Mouse (Mus musculus) C2C12 (cell line): Measurements from ENCODE around the gene Gsc. TPM values are rescaled to one million over a fixed set of nuclear protein-coding genes. Genes with fewer than 3 reads are reported as not detected.
A peak's percentile ranks its signal among the peaks of the same experiment; 100 is the strongest.

Source experiments
- H3K27me3 ChIP-seq: one replicate; pipeline ENCODE4 v1.6.1; 2011; ENCODE audit not compliant: control insufficient read depth, insufficient read depth, insufficient read length
- H3K36me3 ChIP-seq: one replicate; pipeline ENCODE4 v1.6.1; 2011; ENCODE audit not compliant: control insufficient read depth, insufficient read depth
- H3K4me3 ChIP-seq: one replicate; pipeline ENCODE4 v1.5.1; 2011; ENCODE audit warnings: mild to moderate bottlenecking, control low read depth; ENCODE audit not compliant: poor library complexity, insufficient read depth, severe bottlenecking
- H3K79me2 ChIP-seq: one replicate; pipeline ENCODE4 v1.6.1; 2011; ENCODE audit not compliant: control insufficient read depth, insufficient read depth
- H3K79me3 ChIP-seq: one replicate; pipeline ENCODE4 v1.6.1; 2011; ENCODE audit warnings: low read depth, control low read depth
- H3ac ChIP-seq: one replicate; pipeline ENCODE3; 2011; ENCODE audit warnings: low read depth; ENCODE audit not compliant: control insufficient read depth, insufficient read length
- CEBPB ChIP-seq: IDR thresholded peaks from one replicate; pipeline ENCODE4 v1.6.1; 2011; ENCODE audit warnings: low read depth, mild to moderate bottlenecking, control low read depth, moderate library complexity
- CTCF ChIP-seq: IDR thresholded peaks from one replicate; pipeline ENCODE4 v1.5.1; 2011; ENCODE audit not compliant: control insufficient read depth, insufficient read depth, insufficient read length
- FOSL1 ChIP-seq: IDR thresholded peaks from one replicate; pipeline ENCODE4 v1.8.0; 2011; ENCODE audit warnings: mild to moderate bottlenecking, low read length; ENCODE audit not compliant: poor library complexity, insufficient read depth, severe bottlenecking
- MAX ChIP-seq: IDR thresholded peaks from one replicate; pipeline ENCODE4 v1.6.1; 2011; ENCODE audit warnings: mild to moderate bottlenecking, control low read depth
- MYOD1 ChIP-seq: IDR thresholded peaks from one replicate; pipeline ENCODE4 v1.6.1; 2011; ENCODE audit warnings: low read depth; ENCODE audit not compliant: control insufficient read depth, insufficient read length
- MYOG ChIP-seq: IDR thresholded peaks from one replicate; pipeline ENCODE4 v1.6.1; 2011; ENCODE audit not compliant: control insufficient read depth, insufficient read length; ENCODE audit errors: extremely low read depth
- USF1 ChIP-seq: IDR thresholded peaks from one replicate; pipeline ENCODE4 v1.6.1; 2011; ENCODE audit warnings: low read depth, mild to moderate bottlenecking, control low read depth, moderate library complexity
- long read RNA-seq, 2 experiments: library from polyadenylated mRNA; unstranded; transcript quantifications; one replicate each; pipeline ENCODE4 v2.0.0; 2019 to 2020
- polyA plus RNA-seq: library from polyadenylated mRNA; unstranded; fragments of >200 nt; fragmentation: generic; extraction: Trizol; gene quantifications from one replicate; pipeline ENCODE4 v1.2.1, GENCODE M21; 2012; ENCODE audit warnings: missing spikeins

Gsc gene
- polyA plus RNA-seq, result not detected
- long read RNA-seq, experiment 1, result 0 reads
- long read RNA-seq, experiment 2, result 0 reads

DNA sequence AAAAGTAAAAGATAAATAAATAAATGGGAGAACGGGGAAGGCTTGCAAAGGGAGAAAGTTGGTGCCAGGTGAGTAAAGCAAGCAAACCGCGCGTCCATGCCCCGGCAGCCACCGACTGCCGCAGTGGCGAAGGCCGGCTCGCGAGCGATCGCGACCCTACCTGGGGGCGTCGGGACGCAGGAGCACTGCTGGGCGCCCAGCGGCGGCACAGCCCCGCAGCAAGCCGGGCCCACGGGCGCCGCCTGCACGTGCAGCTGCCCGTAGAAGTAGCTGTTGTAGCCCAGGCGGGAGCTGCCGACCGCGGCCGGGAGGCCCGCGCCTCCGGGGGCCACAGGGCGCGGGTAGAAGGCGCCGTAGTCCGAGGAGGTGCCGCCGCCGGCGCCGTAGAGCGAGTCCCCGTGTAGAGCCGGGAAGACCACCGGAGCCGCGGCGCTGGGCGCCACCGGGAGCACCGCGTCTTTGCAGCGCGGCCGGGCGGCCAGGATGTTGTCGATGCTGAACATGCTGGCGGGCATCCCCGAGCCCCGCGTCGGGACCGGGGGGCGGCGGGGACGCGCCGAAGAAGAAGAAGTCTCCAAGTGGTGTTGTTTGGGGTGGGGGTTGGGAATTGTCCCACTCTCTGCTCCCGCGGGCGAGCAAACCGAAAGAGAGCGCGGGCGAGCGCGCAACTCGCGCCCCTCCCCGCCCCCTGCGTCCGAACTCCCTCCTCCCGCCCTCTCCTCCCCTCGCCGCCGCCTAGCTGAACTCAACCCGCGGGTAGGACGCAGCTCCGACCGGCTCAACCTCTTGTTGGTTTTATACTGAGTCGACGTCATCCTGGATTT is at the start of gene Gsc:
Gsc (minus strand) TSS at position 730 of the 824 bp plus-strand sequence.
- Histone ChIP-seq H3K4me3 (peak within 1 kb of the TSS; percentile 11), H3ac (no peak within 1 kb of the TSS), H3K36me3 (no peaks in the 10 kb centered on the region), H3K79me3 (no peaks in the 10 kb centered on the region), H3K27me3 (peaks cover 45% of the 10 kb centered on the region), H3K79me2 (no peaks in the 10 kb centered on the region)
- no peak for TF ChIP-seq USF1
- TF ChIP-seq MAX, result no peak
- no peak for TF ChIP-seq MYOG
- TF ChIP-seq FOSL1, result no peak
- TF ChIP-seq MYOD1, result no peak
- TF ChIP-seq CEBPB, result no peak
- TF ChIP-seq CTCF, result no peak

DNA sequence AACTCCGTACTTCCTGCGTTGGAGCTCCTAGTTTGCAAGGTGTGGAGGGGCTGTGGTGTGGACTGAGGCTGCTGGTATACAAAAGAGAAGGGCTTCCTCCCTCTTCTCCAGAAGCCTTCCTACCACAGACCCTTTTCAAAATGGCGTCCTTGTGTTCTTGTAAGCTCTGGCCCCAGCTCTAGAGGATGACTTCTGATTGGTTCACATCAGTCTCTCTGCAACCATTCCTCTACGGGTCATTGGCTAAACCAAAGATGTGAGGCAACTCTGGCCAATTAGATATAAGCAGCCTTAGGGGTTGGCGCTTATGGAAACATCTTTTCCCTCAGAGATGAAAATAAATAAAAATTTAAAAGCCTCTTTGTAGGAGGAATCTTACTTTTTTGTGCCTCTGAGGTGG is 46.6 kb upstream of the Gsc start:
- no peak for TF ChIP-seq FOSL1
- TF ChIP-seq USF1, result no peak
- no peak for TF ChIP-seq MYOG
- TF ChIP-seq MYOD1, result no peak
- TF ChIP-seq MAX, result no peak
- no peak for TF ChIP-seq CTCF
- TF ChIP-seq CEBPB, result no peak
- H3K36me3 ChIP-seq, result no peaks in the 10 kb centered on the region
- no peak overlapping the region for H3ac ChIP-seq
- no peaks in the 10 kb centered on the region for H3K79me2 ChIP-seq
- no peaks in the 10 kb centered on the region for H3K27me3 ChIP-seq
- no peaks in the 10 kb centered on the region for H3K79me3 ChIP-seq
- H3K4me3 ChIP-seq, result no peak overlapping the region

DNA sequence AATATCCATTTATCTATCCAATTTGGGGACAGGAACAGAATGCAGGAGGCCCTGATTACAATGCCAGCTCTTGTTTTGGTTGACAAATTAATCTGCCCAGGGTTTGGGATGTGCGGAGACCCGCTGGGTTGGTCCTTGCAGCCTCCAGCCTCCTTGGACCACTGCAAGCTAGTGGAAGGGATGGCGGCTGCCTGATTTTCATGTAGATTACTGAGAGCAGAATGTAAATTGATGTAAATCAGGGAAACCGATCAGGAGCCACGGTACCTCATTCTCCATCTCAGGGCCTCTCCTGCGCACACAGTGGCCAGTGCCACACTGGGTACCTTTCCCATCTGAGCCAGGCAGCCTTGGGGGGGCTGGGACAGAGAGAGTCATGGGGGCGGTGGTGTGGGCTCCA is 34.8 kb upstream of the Gsc start:
- TF ChIP-seq CTCF, result no peak
- TF ChIP-seq MYOG, result no peak
- no peak for TF ChIP-seq USF1
- TF ChIP-seq CEBPB, result no peak
- TF ChIP-seq FOSL1, result no peak
- no peak for TF ChIP-seq MYOD1
- no peak for TF ChIP-seq MAX
- H3ac ChIP-seq, result no peak overlapping the region
- no peaks in the 10 kb centered on the region for H3K79me3 ChIP-seq
- H3K36me3 ChIP-seq, result no peaks in the 10 kb centered on the region
- H3K79me2 ChIP-seq, result no peaks in the 10 kb centered on the region
- no peak overlapping the region for H3K4me3 ChIP-seq
- peaks cover 12% of the 10 kb centered on the region for H3K27me3 ChIP-seq

DNA sequence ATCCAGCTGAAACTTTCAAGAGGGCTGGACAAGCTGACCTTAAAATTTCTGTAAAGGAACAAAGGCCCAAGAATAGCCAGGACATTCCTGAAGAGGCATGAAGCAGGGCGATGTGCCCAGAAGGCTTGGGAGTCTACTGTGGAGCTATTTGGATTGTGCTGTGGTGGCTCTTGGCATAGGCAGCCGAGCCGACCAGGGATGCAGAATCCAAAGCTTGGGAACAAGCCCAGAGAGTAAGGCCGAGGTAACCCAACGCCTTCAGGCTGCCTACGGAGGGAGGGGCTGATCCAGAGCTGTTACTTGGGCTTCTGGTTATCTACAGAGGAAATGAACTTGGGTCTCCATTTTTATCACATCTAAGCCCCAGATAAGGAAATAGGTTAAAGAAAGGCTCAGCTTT is 18.9 kb upstream of the Gsc start:
- TF ChIP-seq MYOD1, result no peak
- TF ChIP-seq CTCF, result no peak
- TF ChIP-seq MYOG, result no peak
- TF ChIP-seq MAX, result no peak

DNA sequence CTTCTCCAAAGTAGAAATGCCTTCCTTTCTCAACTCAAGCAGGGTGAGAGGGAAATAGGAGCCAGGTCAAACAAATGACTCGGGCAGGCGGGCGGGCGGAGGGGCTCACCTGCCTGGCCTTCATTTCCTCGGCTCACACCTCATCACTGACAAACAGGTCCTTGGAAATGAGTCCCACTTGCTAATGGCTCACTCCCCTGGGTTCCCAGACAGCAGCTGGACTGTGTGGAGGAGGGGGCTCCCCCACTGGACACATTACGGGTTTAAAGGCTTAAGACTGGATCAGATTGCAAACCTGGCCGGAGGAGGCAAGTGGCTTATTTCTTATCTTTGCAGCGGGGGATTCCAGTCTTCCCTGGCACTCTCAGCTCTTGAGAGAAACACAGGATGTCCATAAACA is 13.1 kb upstream of the Gsc start:
- Histone ChIP-seq H3K79me2 (no peaks in the 10 kb centered on the region), H3ac (no peak overlapping the region), H3K27me3 (peaks cover 7% of the 10 kb centered on the region), H3K4me3 (no peak overlapping the region), H3K36me3 (no peaks in the 10 kb centered on the region), H3K79me3 (no peaks in the 10 kb centered on the region)
- TF ChIP-seq MAX (no peak), FOSL1 (no peak), USF1 (no peak), MYOG (no peak), CTCF (no peak), CEBPB (no peak), MYOD1 (no peak)

More for the DNA sequence above, 18.9 kb upstream of the Gsc start:
- peaks cover 4% of the 10 kb centered on the region for H3K27me3 ChIP-seq
- H3ac ChIP-seq, result no peak overlapping the region
- no peaks in the 10 kb centered on the region for H3K79me3 ChIP-seq
- no peak overlapping the region for H3K4me3 ChIP-seq
- no peaks in the 10 kb centered on the region for H3K36me3 ChIP-seq
- H3K79me2 ChIP-seq, result no peaks in the 10 kb centered on the region

DNA sequence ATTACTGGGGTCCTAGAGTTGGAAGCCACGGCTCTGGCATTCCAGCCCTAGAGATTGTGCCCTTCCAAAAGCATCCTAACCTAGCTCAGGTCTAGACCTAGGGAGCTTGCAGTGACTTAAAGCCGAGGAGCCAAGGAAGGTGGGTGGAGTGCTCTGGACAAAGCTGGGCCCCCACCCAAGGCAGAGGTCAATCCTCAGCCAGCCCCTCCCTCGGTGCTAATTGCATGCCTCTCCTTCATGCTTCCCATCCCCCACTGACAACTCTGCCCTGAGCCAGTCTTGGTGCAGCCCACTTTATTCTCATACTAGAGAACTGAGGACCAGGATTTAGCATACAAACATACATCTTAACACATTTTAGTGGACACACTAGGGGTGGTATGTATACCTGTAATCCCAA is 12.0 kb upstream of the Gsc start:
- Histone ChIP-seq H3ac (no peak overlapping the region), H3K36me3 (no peaks in the 10 kb centered on the region), H3K79me3 (no peaks in the 10 kb centered on the region), H3K79me2 (no peaks in the 10 kb centered on the region), H3K4me3 (no peak overlapping the region), H3K27me3 (peaks cover 6% of the 10 kb centered on the region)
- TF ChIP-seq CEBPB (no peak), MYOG (no peak), USF1 (no peak), FOSL1 (no peak), MAX (no peak), MYOD1 (no peak), CTCF (no peak)
